Mouse (Mus musculus): ENCODE measurements around the gene Gstm5. TPM values are rescaled to one million over a fixed set of nuclear protein-coding genes. Genes with fewer than 3 reads are reported as not detected.

The Gstm5 gene
- total RNA-seq, 2 experiments from 2014 or later, result 156 to 161 TPM

GRCm38 (mm10) chr3:107929731-107930130 is 34.1 kb downstream of the Gstm5 start:
- no peak for DNase-seq (ENCODE audit: low spot score in 2 of 2)

GRCm38 (mm10) chr3:107931134-107931533 is 35.5 kb downstream of the Gstm5 start:
- DNase-seq (ENCODE audit: low spot score in 2 of 2), result no peak

GRCm38 (mm10) chr3:107931670-107932069 is 36.0 kb downstream of the Gstm5 start, which contains the start of gene Gstm7:
Gstm7 (minus strand) TSS chr3:107931817.
- peak; percentile 99 for DNase-seq (ENCODE audit: low spot score in 2 of 2)

GRCm38 (mm10) chr3:107932128-107932527 is 36.5 kb downstream of the Gstm5 start:
- DNase-seq (ENCODE audit: low spot score in 2 of 2), result no peak

GRCm38 (mm10) chr3:107935268-107935667 is 39.6 kb downstream of the Gstm5 start:
- no peak for DNase-seq (ENCODE audit: low spot score in 2 of 2)

GRCm38 (mm10) chr3:107935888-107936287 is 40.3 kb downstream of the Gstm5 start:
- no peak for DNase-seq (ENCODE audit: low spot score in 2 of 2)

- peak; percentile 60 to 62 for DNase-seq (ENCODE audit: low spot score in 2 of 2)
These were observed 43.8 kb downstream of the Gstm5 start for GRCm38 (mm10) chr3:107939403-107939802.

GRCm38 (mm10) chr3:107939830-107940229 is 44.2 kb downstream of the Gstm5 start:
- DNase-seq (ENCODE audit: low spot score in 2 of 2), result no peak

GRCm38 (mm10) chr3:107940524-107940923 is 44.9 kb downstream of the Gstm5 start:
- no peak for DNase-seq (ENCODE audit: low spot score in 2 of 2)

- DNase-seq (ENCODE audit: low spot score in 2 of 2), result no peak
These were observed 45.6 kb downstream of the Gstm5 start for GRCm38 (mm10) chr3:107941261-107941660.

GRCm38 (mm10) chr3:107943239-107943990 is 47.8 kb downstream of the Gstm5 start, which contains the start of gene Gstm6:
Gstm6 (minus strand) TSS chr3:107943749.
- peak; percentile 55 to 63 for DNase-seq (ENCODE audit: low spot score in 2 of 2)

GRCm38 (mm10) chr3:107945729-107946128 is 50.1 kb downstream of the Gstm5 start:
- no peak for DNase-seq (ENCODE audit: low spot score in 2 of 2)

Other genes with a start within 250 kb of the Gstm5 start
- 100 to 1,000 TPM; 268 to 272 TPM for gene Ahcyl1, start 199.3 kb upstream of the Gstm5 start, total RNA-seq (2021)
- 10 to 100 TPM; 12.8 to 12.9 TPM for gene Csf1, start 135.4 kb upstream of the Gstm5 start, total RNA-seq (2021)
- not detected for gene Eps8l3, start 18.6 kb upstream of the Gstm5 start, total RNA-seq (2021)
- gene Gstm7, start 36.0 kb downstream of the Gstm5 start, total RNA-seq (2021), result 10 to 100 TPM; 60.7 to 70.1 TPM
- 10 to 100 TPM in 1 of 2 experiments, 1 to 10 TPM in 1; 8.8 to 12.0 TPM for gene Gstm6, start 47.9 kb downstream of the Gstm5 start, total RNA-seq (2021)
- gene Gstm3, start 73.5 kb downstream of the Gstm5 start, total RNA-seq (2021), result not detected
- 1 to 10 TPM; 2.3 to 4.0 TPM for gene Gstm2, start 90.6 kb downstream of the Gstm5 start, total RNA-seq (2021)
- 100 to 1,000 TPM in 1 of 2 experiments, 10 to 100 TPM in 1; 94.4 to 102 TPM for gene Gstm1, start 122.2 kb downstream of the Gstm5 start, total RNA-seq (2021)
- 10 to 100 TPM; 13.4 TPM for gene Gstm4, start 149.1 kb downstream of the Gstm5 start, total RNA-seq (2021)
- gene Ampd2, start 190.8 kb downstream of the Gstm5 start, total RNA-seq (2021), result 10 to 100 TPM; 48.4 to 58.8 TPM
- gene Gnat2, start 197.0 kb downstream of the Gstm5 start, total RNA-seq (2021), result not detected

Measured in layer of hippocampus, postnatal 10 days (tissue).